15 mouse cellular contexts compared by ENCODE assay signal in the genomic region with DNA sequence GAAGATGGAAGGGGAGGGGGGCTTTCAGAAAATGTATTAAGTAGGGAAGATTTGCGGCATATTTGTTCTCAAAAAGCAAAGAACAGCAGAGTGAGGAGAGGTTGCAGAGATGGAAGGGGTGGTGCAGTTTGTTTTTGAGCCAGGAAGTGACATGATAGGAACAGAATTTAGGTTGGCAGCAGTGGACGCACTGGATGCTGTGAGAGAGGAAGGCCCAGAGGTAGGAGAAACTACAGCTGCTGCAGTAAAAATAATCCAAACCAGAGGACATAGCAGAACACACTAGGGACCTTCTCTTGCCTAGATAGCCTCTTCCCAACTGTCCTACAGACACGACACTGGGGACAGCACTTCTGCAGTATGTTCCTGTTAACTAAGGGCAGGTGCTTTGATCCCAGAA. TPM values are rescaled to one million over a fixed set of nuclear protein-coding genes. Genes with fewer than 3 reads are reported as not detected.
DNase-seq lines count a peak whose midpoint lies in the region; ATAC-seq and TF ChIP-seq lines count a peak whose summit lies in the region.
"Had no signal": no experiment of that assay in that cellular context is flagged by ENCODE, and none has a peak within 500 bp of the region (broad histone marks: within the 10 kb centered on the region; RNA-seq: fewer than 3 reads in every experiment).

No protein-coding gene starts in this region.

- no peaks in the 10 kb centered on the region for H3K9me3 ChIP-seq in lung, postnatal 0 days (ENCODE audit: low read length)
- H3K9me3 ChIP-seq: hindbrain, embryonic 15.5 days; midbrain, embryonic 15.5 days had no signal

- no peaks in the 10 kb centered on the region for H3K4me1 ChIP-seq in lung, postnatal 0 days (ENCODE audit: insufficient read depth, low read depth, low read length)
- H3K4me1 ChIP-seq: hindbrain, embryonic 15.5 days; midbrain, embryonic 15.5 days had no signal

- no peak overlapping the region for H3K27ac ChIP-seq in lung, postnatal 0 days (ENCODE audit: low read length)
- H3K27ac ChIP-seq: hindbrain, embryonic 15.5 days; midbrain, embryonic 15.5 days had no signal

- no peak for TF ChIP-seq CTCF in lung, postnatal 0 days (IDR thresholded peaks at IDR 0.05)

- H3K4me2 ChIP-seq in lung, postnatal 0 days (replicated peaks; ENCODE audit: low read depth, low read length), result no peak overlapping the region
- H3K4me2 ChIP-seq: hindbrain, embryonic 15.5 days; lung, embryonic 14.5 days; midbrain, embryonic 15.5 days had no signal

- no peak for DNase-seq in frontal cortex, postnatal 36 days (ENCODE audit: low spot score in 2 of 2)
- DNase-seq in lung, postnatal 0 days (ENCODE audit: low spot score), result peak; percentile 14
- no peak for DNase-seq in lung, postnatal 4 days
- peak; percentile 82 to 83 for DNase-seq in heart, adult 9 months (ENCODE audit: low spot score in 2 of 2)
- DNase-seq in lung, postnatal 25 days (ENCODE audit: low spot score), result peak; percentile 48
- DNase-seq in ovary, postnatal 36 days (ENCODE audit: low spot score), result no peak
- DNase-seq in T-cell, adult 2 months (ENCODE audit: low spot score), result no peak
- DNase-seq: B cell, adult 2 months; kidney, postnatal 4 days; left cerebral cortex, postnatal 4 days; lung, embryonic 14.5 days; thymus, adult 2 months had no signal

- no peaks in the 10 kb centered on the region for H3K36me3 ChIP-seq in lung, postnatal 0 days (ENCODE audit: insufficient read depth, low read length)
- H3K36me3 ChIP-seq: hindbrain, embryonic 15.5 days; midbrain, embryonic 15.5 days had no signal

- peak; percentile 48 for ATAC-seq in frontal cortex, adult (ENCODE audit: low TSS enrichment)
- no peak for ATAC-seq in lung, postnatal 0 days
- ATAC-seq: midbrain, embryonic 15.5 days had no signal

- 43% methylated on average over 3 of the region's 3 CpGs for WGBS in lung, postnatal 0 days

- H3K27me3 ChIP-seq in lung, postnatal 0 days (replicated peaks; ENCODE audit: insufficient read depth, low read length), result no peaks in the 10 kb centered on the region
- H3K27me3 ChIP-seq: hindbrain, embryonic 15.5 days; midbrain, embryonic 15.5 days had no signal

- no peak overlapping the region for H3K4me3 ChIP-seq in lung, postnatal 0 days (ENCODE audit: low read depth, low read length)
- H3K4me3 ChIP-seq: hindbrain, embryonic 15.5 days; midbrain, embryonic 15.5 days had no signal

- no peak overlapping the region for H3K9ac ChIP-seq in lung, postnatal 0 days (replicated peaks; ENCODE audit: low read depth)
- H3K9ac ChIP-seq: hindbrain, embryonic 15.5 days; lung, embryonic 14.5 days; midbrain, embryonic 15.5 days had no signal

- no peak for TF ChIP-seq EP300 in lung, postnatal 0 days (IDR thresholded peaks at IDR 0.05)

RNA-seq across cellular contexts. Expression of a gene that starts 9.2 kb away (rescaled TPM):
- polyA plus RNA-seq in lung, postnatal 0 days (2015; fragmentation: Nextera tagmentation; extraction: Ambion mirVana), result 13.4 and 16.3 TPM in 2 replicates

RNA-seq across cellular contexts. Expression of a gene that starts 51.3 kb away (rescaled TPM):
- 25.4 and 26.7 TPM in 2 replicates for polyA plus RNA-seq in lung, postnatal 0 days (2015; fragmentation: Nextera tagmentation; extraction: Ambion mirVana)

Comparison
In these comparisons a context has a peak if more than half of its experiments do, and no peak if none do; other contexts are left out.
1. DNase-seq: peak in lung, postnatal 0 days (single experiment), heart, adult 9 months (2 of 2) and lung, postnatal 25 days (single experiment); none in frontal cortex, postnatal 36 days (0 of 2), lung, postnatal 4 days (0 of 2), ovary, postnatal 36 days (single experiment) and T-cell, adult 2 months (single experiment).